Mouse (Mus musculus): ENCODE measurements around the gene Tgfbr3. TPM values are rescaled to one million over a fixed set of nuclear protein-coding genes. Genes with fewer than 3 reads are reported as not detected.

The Tgfbr3 gene
- polyA plus RNA-seq, 1 experiment from 2014 or later = 4.4 TPM

GRCm38 (mm10) chr5:107303350-107303861 lies 14.0 kb upstream of the Tgfbr3 start:
- Histone ChIP-seq H3K36me3 (replicated peaks; ENCODE audit: insufficient read depth, low read length) (no peaks in the 10 kb centered on the region), H3K4me2 (ENCODE audit: low read depth, low read length) (peak overlapping the region; percentile 44), H3K27ac (ENCODE audit: low read depth) (no peak overlapping the region), H3K9ac (replicated peaks) (no peak overlapping the region), H3K4me3 (ENCODE audit: low read depth, low read length) (no peak overlapping the region), H3K27me3 (ENCODE audit: insufficient read depth, low read length) (no peaks in the 10 kb centered on the region), H3K4me1 (ENCODE audit: insufficient read depth) (peaks cover 5% of the 10 kb centered on the region), H3K9me3 (ENCODE audit: low read length) (no peaks in the 10 kb centered on the region)
- WGBS (ENCODE audit: insufficient replicate concordance) = 29% methylated on average over 11 of the region's 11 CpGs
- no peak for DNase-seq
- ATAC-seq = no peak
- TF ChIP-seq EP300 (IDR thresholded peaks at IDR 0.05; ENCODE audit: low read depth) (no peak), CTCF (IDR thresholded peaks at IDR 0.05; ENCODE audit: low read depth) (peak; percentile 16; the same call in 1 of the 2 replicates)

DNA sequence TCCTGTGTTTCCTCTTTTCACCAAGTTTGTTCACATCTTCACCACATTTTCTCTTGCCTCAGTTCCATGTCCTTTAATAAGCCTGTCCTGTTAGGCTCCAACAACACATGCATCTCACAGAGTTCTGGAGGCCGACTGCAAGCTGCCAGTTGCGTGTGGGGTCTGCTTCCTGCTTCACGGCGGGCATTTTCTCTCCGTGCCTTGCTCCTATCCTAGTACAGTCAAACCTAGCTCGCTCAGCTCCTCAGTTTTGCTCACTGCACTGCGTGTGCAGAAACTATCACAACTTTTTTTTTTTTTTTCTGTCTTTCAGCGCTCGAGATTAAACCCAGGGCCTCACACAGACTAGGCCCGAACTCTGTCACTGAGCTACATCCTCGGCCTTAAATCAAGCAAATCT lies 9.4 kb upstream of the Tgfbr3 start:
- no peaks in the 10 kb centered on the region for H3K36me3 ChIP-seq (replicated peaks; ENCODE audit: insufficient read depth, low read length)
- peaks cover 14% of the 10 kb centered on the region for H3K4me1 ChIP-seq (ENCODE audit: insufficient read depth)
- H3K9me3 ChIP-seq (ENCODE audit: low read length) = no peaks in the 10 kb centered on the region
- no peak for ATAC-seq
- no peak for DNase-seq
- H3K9ac ChIP-seq (replicated peaks) = no peak overlapping the region
- H3K27me3 ChIP-seq (ENCODE audit: insufficient read depth, low read length) = no peaks in the 10 kb centered on the region
- no peak overlapping the region for H3K4me3 ChIP-seq (ENCODE audit: low read depth, low read length)
- 62% methylated on average over 11 of the region's 11 CpGs for WGBS (ENCODE audit: insufficient replicate concordance)
- H3K4me2 ChIP-seq (ENCODE audit: low read depth, low read length) = no peak overlapping the region
- no peak for TF ChIP-seq EP300 (IDR thresholded peaks at IDR 0.05; ENCODE audit: low read depth)
- TF ChIP-seq CTCF (IDR thresholded peaks at IDR 0.05; ENCODE audit: low read depth) = no peak
- H3K27ac ChIP-seq (ENCODE audit: low read depth) = no peak overlapping the region

GRCm38 (mm10) chr5:107296512-107297322 lies 7.3 kb upstream of the Tgfbr3 start:
- WGBS (ENCODE audit: insufficient replicate concordance) = 59% methylated on average over 9 of the region's 9 CpGs

DNA sequence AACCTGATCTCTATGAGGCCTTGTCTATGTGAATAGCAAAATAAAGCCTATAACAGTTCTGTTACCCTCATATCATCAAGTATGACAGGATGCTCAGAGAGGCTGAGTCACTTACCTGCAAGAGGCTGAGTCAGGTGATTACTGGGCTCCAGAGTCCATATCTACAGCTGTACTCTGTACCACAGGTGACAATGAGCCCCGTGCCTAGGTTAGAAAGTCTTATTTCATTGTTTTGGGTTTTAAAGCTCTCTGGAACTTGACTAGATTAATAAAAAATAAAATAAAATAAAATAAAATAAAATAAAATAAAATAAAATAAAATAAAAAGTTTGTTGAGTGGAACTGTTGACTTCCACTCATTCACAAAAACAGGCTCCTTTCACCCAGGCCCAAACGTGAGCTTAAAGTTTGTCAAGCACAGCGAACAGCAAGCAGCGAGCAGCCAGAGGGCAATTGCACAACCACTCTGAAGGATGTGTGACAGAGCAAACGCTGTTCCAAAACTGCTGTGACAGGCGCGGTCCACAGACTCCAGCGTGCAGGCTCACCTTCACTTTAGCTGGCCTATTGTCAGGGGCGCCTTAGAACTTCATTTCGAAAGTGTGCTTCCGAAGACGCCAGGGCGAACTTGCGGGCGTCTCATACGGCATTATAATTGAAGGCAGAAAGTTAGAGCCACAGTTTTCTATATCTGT lies 6.5 kb upstream of the Tgfbr3 start:
- DNase-seq (peak; percentile 31), ATAC-seq (peak; percentile 61; the same call in 1 of the 2 replicates)
- Histone ChIP-seq H3K4me1 (ENCODE audit: insufficient read depth) (0 out of 2 replicates have a peak, but pooled peaks cover 9% of the 10 kb centered on the region), H3K4me2 (ENCODE audit: low read depth, low read length) (peak overlapping the region; percentile 10; the same call in 1 of the 2 replicates), H3K27me3 (ENCODE audit: insufficient read depth, low read length) (no peaks in the 10 kb centered on the region), H3K9ac (replicated peaks) (no peak overlapping the region), H3K9me3 (ENCODE audit: low read length) (no peaks in the 10 kb centered on the region), H3K27ac (ENCODE audit: low read depth) (no peak overlapping the region), H3K4me3 (ENCODE audit: low read depth, low read length) (no peak overlapping the region), H3K36me3 (replicated peaks; ENCODE audit: insufficient read depth, low read length) (no peaks in the 10 kb centered on the region)
- TF ChIP-seq CTCF (IDR thresholded peaks at IDR 0.05; ENCODE audit: low read depth) = no peak
- no peak for TF ChIP-seq EP300 (IDR thresholded peaks at IDR 0.05; ENCODE audit: low read depth)
- WGBS (ENCODE audit: insufficient replicate concordance) = 50% methylated on average over 16 of the region's 16 CpGs

More at GRCm38 (mm10) chr5:107296512-107297322, 7.3 kb upstream of the Tgfbr3 start:
- no peak for ATAC-seq
- Histone ChIP-seq H3K4me3 (ENCODE audit: low read depth, low read length) (no peak overlapping the region), H3K9me3 (ENCODE audit: low read length) (no peaks in the 10 kb centered on the region), H3K9ac (replicated peaks) (no peak overlapping the region), H3K27me3 (ENCODE audit: insufficient read depth, low read length) (no peaks in the 10 kb centered on the region), H3K27ac (ENCODE audit: low read depth) (no peak overlapping the region), H3K4me1 (ENCODE audit: insufficient read depth) (0 out of 2 replicates have a peak, but pooled peaks cover 9% of the 10 kb centered on the region), H3K4me2 (ENCODE audit: low read depth, low read length) (0 out of 2 replicates have a peak overlapping the region, but pooled peaks have one; percentile 10), H3K36me3 (replicated peaks; ENCODE audit: insufficient read depth, low read length) (no peaks in the 10 kb centered on the region)
- TF ChIP-seq EP300 (IDR thresholded peaks at IDR 0.05; ENCODE audit: low read depth) (no peak), CTCF (IDR thresholded peaks at IDR 0.05; ENCODE audit: low read depth) (no peak)
- no peak for DNase-seq

DNA sequence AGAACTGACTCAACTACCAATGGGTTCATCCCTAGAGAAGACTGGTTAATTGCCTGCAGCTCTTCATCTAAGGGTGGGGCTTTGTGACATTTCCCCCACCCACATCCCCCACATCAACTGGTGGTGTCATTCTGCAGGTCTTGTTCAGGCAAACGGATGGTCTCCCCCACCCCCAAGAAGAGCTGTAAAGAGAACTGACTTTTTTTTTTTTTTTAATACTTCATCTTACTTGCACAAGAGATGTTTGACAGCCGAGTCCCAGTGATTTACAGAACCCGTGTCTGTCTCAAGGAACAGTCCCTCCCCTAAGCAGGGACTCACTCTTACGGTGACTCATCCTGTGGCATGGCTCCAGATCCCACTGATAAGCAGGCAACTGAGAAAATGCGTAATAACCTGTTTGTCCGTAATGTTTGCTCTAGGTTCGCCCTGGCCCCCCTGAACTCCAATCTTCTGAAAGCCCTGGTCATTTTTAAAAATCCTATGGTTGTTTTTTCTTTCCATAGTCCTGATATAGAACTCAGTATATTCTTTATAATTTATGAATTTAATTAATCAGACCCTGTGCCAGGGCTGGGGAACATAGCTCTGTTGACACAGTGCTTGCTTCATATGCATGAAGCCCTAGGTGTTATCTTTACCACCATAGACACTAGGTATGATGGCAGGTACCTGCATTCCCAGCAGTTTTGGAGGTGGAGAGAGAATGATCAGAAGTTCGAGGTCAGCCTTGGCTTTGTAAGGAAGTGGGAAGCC lies 5.8 kb upstream of the Tgfbr3 start:
- Histone ChIP-seq H3K27me3 (ENCODE audit: insufficient read depth, low read length) (no peaks in the 10 kb centered on the region), H3K9ac (replicated peaks) (no peak overlapping the region), H3K4me2 (ENCODE audit: low read depth, low read length) (no peak overlapping the region), H3K4me1 (ENCODE audit: insufficient read depth) (0 out of 2 replicates have a peak, but pooled peaks cover 9% of the 10 kb centered on the region), H3K4me3 (ENCODE audit: low read depth, low read length) (no peak overlapping the region), H3K36me3 (replicated peaks; ENCODE audit: insufficient read depth, low read length) (no peaks in the 10 kb centered on the region), H3K27ac (ENCODE audit: low read depth) (no peak overlapping the region), H3K9me3 (ENCODE audit: low read length) (no peaks in the 10 kb centered on the region)
- ATAC-seq = peak; percentile 68
- TF ChIP-seq EP300 (IDR thresholded peaks at IDR 0.05; ENCODE audit: low read depth) (no peak), CTCF (IDR thresholded peaks at IDR 0.05; ENCODE audit: low read depth) (no peak)
- 30% methylated on average over 8 of the region's 8 CpGs for WGBS (ENCODE audit: insufficient replicate concordance)
- peak; percentile 50 for DNase-seq
